Mouse (Mus musculus): ENCODE measurements around the gene Cracr2b.

DNA sequence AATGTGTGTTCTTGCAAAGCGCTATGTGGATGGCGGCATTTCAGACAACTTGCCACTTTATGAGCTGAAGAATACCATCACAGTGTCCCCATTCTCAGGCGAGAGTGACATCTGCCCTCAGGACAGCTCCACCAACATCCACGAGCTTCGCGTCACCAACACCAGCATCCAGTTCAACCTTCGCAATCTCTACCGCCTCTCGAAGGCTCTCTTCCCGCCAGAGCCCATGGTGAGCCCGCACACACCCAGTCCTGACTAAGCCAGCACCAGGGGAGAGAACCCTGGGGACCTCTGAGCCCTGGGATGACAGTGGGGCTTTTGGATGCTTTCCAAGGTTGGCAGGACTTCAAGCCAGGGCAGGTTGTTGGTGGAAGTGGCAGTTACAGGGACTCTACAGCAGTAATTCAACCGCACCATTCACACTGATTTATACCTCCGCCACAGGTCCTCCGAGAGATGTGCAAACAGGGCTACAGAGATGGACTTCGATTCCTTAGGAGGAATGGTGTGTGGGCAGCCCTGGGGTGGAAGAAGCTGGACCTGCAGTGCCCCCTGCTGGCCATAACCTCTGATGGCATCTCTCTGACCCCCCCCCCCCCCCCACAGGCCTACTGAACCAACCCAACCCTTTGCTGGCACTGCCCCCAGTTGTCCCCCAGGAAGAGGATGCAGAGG, 2.8 kb upstream of the Cracr2b start:
- TF ChIP-seq CTCF (IDR thresholded peaks at IDR 0.05; ENCODE audit: control insufficient read depth, insufficient read depth, insufficient read length) = peak; percentile 44
- no peak for TF ChIP-seq MAX (IDR thresholded peaks at IDR 0.05)
- no peak for TF ChIP-seq MYOD1 (IDR thresholded peaks at IDR 0.05; ENCODE audit: control insufficient read depth, insufficient read length, low read depth)

Measured in C2C12 (cell line).